In genomic region chr13:4376654-4377053, GRCm38 (mm10) we compare ENCODE assay signal across 10 mouse cellular contexts. TPM values are rescaled to one million over a fixed set of nuclear protein-coding genes. Genes with fewer than 3 reads are reported as not detected.
"Had no signal": no experiment of that assay in that cellular context is flagged by ENCODE, and none has a peak within 500 bp of the region (broad histone marks: within the 10 kb centered on the region; RNA-seq: fewer than 3 reads in every experiment).

No protein-coding gene starts in this region.

RNA-seq across cellular contexts. Expression of gene Akr1c6, which starts 57.5 kb away (rescaled TPM):
- total RNA-seq: layer of hippocampus, adult 2 months; layer of hippocampus, postnatal 10 days; left cerebral cortex, postnatal 36 days had no signal
- polyA plus RNA-seq: limb, embryonic 12.5 days; lung, embryonic 15.5 days; macrophage; myocyte; neural tube, embryonic 11.5 days; small intestine, adult 2 months; thymus, postnatal 0 days had no signal
